Mouse (Mus musculus) kidney, adult 2 months (tissue): ENCODE data around the gene Ass1.

Experiments used
- CTCF ChIP-seq: fragments of 200-500 bp; conservative IDR thresholded peaks from 2 replicates; pipeline ENCODE4 v1.5.1; 2011; ENCODE audit warnings: low read depth, mild to moderate bottlenecking, control low read depth, low read length, moderate library complexity, mixed read lengths; ENCODE audit not compliant: insufficient read depth, insufficient read length
- POLR2A ChIP-seq: fragments of 200-500 bp; IDR thresholded peaks from one replicate; pipeline ENCODE4 v1.6.1; 2011; ENCODE audit warnings: low read depth, low read length, control low read depth

GRCm38 (mm10) chr2:31496141-31496540, 26.1 kb downstream of the Ass1 start:
- no peak for TF ChIP-seq CTCF
- TF ChIP-seq POLR2A = no peak
